Mouse (Mus musculus) liver, embryonic 11.5 days (tissue): ENCODE measurements around the gene Krtap1-4. TPM values are rescaled to one million over a fixed set of nuclear protein-coding genes. Genes with fewer than 3 reads are reported as not detected.

Experiments
- polyA plus RNA-seq: library from polyadenylated mRNA; unstranded; fragments of >200 nt; fragmentation: Nextera tagmentation; extraction: Ambion mirVana; gene quantifications from 2 replicates; pipeline ENCODE4 v1.2.1, GENCODE M21; 2014

The Krtap1-4 gene
- polyA plus RNA-seq, 1 experiment from 2014 or later, result not detected

Other genes starting within 250 kb of the Krtap1-4 start
- gene Krt26, start 245.7 kb downstream of the Krtap1-4 start, polyA plus RNA-seq, result not detected in 2 replicates
- not detected in 2 replicates for gene Krt27, start 232.6 kb downstream of the Krtap1-4 start, polyA plus RNA-seq
- gene Krt28, start 208.8 kb downstream of the Krtap1-4 start, polyA plus RNA-seq, result 0.32 TPM in 1 of 2 replicates, not detected in the other
- 10.0 and 13.1 TPM in 2 replicates for gene Krt10, start 194.3 kb downstream of the Krtap1-4 start, polyA plus RNA-seq
- gene Krt12, start 161.4 kb downstream of the Krtap1-4 start, polyA plus RNA-seq, result not detected in 2 replicates
- 32.1 and 34.1 TPM in 2 replicates for gene Krt20, start 145.5 kb downstream of the Krtap1-4 start, polyA plus RNA-seq
- 0.38 TPM in 2 replicates for gene Krt23, start 90.5 kb downstream of the Krtap1-4 start, polyA plus RNA-seq
- not detected in 2 replicates for gene Krt39, start 62.3 kb downstream of the Krtap1-4 start, polyA plus RNA-seq
- gene Krt40, start 40.5 kb downstream of the Krtap1-4 start, polyA plus RNA-seq, result 0.21 TPM in 1 of 2 replicates, not detected in the other
- not detected in 2 replicates for gene Krtap3-3, start 32.8 kb downstream of the Krtap1-4 start, polyA plus RNA-seq
- not detected in 2 replicates for gene Krtap3-2, start 26.8 kb downstream of the Krtap1-4 start, polyA plus RNA-seq
- gene Gm11939, start 24.2 kb downstream of the Krtap1-4 start, polyA plus RNA-seq, result not detected in 2 replicates
- gene Krtap3-1, start 17.0 kb downstream of the Krtap1-4 start, polyA plus RNA-seq, result not detected in 2 replicates
- not detected in 2 replicates for gene Krtap1-5, start 2.6 kb downstream of the Krtap1-4 start, polyA plus RNA-seq
- not detected in 2 replicates for gene Krtap1-3, start 7.7 kb upstream of the Krtap1-4 start, polyA plus RNA-seq
- gene Krtap9-3, start 14.5 kb upstream of the Krtap1-4 start, polyA plus RNA-seq, result not detected in 2 replicates
- gene Gm11938, start 19.7 kb upstream of the Krtap1-4 start, polyA plus RNA-seq, result not detected in 2 replicates
- gene Gm11937, start 26.5 kb upstream of the Krtap1-4 start, polyA plus RNA-seq, result not detected in 2 replicates
- gene Krtap2-4, start 31.2 kb upstream of the Krtap1-4 start, polyA plus RNA-seq, result not detected in 2 replicates
- not detected in 2 replicates for gene Gm11562, start 36.8 kb upstream of the Krtap1-4 start, polyA plus RNA-seq
- not detected in 2 replicates for gene Krtap4-1, start 44.6 kb upstream of the Krtap1-4 start, polyA plus RNA-seq
- gene Krtap4-2, start 51.4 kb upstream of the Krtap1-4 start, polyA plus RNA-seq, result not detected in 2 replicates
- gene Krtap4-7, start 60.4 kb upstream of the Krtap1-4 start, polyA plus RNA-seq, result not detected in 2 replicates
- gene Gm11555, start 66.6 kb upstream of the Krtap1-4 start, polyA plus RNA-seq, result not detected in 2 replicates
- gene Gm11563, start 75.3 kb upstream of the Krtap1-4 start, polyA plus RNA-seq, result not detected in 2 replicates
- not detected in 2 replicates for gene Krtap4-6, start 82.3 kb upstream of the Krtap1-4 start, polyA plus RNA-seq
- gene Gm14190, start 107.1 kb upstream of the Krtap1-4 start, polyA plus RNA-seq, result not detected in 2 replicates
- gene Gm14180, start 150.6 kb upstream of the Krtap1-4 start, polyA plus RNA-seq, result not detected in 2 replicates
- not detected in 2 replicates for gene Gm11595, start 189.3 kb upstream of the Krtap1-4 start, polyA plus RNA-seq
- gene Krtap4-8, start 197.1 kb upstream of the Krtap1-4 start, polyA plus RNA-seq, result not detected in 2 replicates
- not detected in 2 replicates for gene Krtap4-9, start 201.5 kb upstream of the Krtap1-4 start, polyA plus RNA-seq
- not detected in 2 replicates for gene Gm11596, start 209.8 kb upstream of the Krtap1-4 start, polyA plus RNA-seq
- gene Gm11569, start 215.3 kb upstream of the Krtap1-4 start, polyA plus RNA-seq, result not detected in 2 replicates
- gene Gm11554, start 220.8 kb upstream of the Krtap1-4 start, polyA plus RNA-seq, result not detected in 2 replicates
- not detected in 2 replicates for gene Krtap4-13, start 226.2 kb upstream of the Krtap1-4 start, polyA plus RNA-seq
- not detected in 2 replicates for gene Gm11564, start 232.0 kb upstream of the Krtap1-4 start, polyA plus RNA-seq